Mouse (Mus musculus) liver, postnatal 0 days (tissue): ENCODE results near the gene Txnrd2.

Source experiments
- CTCF ChIP-seq: sonication (generic); IDR thresholded peaks from 2 replicates; pipeline ENCODE4 v1.5.1; 2016; ENCODE audit warnings: antibody characterized with exemption, low read depth
- EP300 ChIP-seq: IDR thresholded peaks from 2 replicates; pipeline ENCODE4 v1.6.1; 2016; ENCODE audit warnings: antibody characterized with exemption, low read depth, mild to moderate bottlenecking

GRCm38 (mm10) chr16:18451486-18452181 is 25.4 kb downstream of the Txnrd2 start:
- TF ChIP-seq CTCF (no peak), EP300 (no peak)
